Mouse (Mus musculus) lung, embryonic 15.5 days (tissue): ENCODE measurements around the gene Serpina3c. TPM values are rescaled to one million over a fixed set of nuclear protein-coding genes. Genes with fewer than 3 reads are reported as not detected.

Source experiments
- ATAC-seq: fragments of 200-750 bp; cut with Nextera tagmentation; 2 replicates; pipeline ENCODE4 v1.8.0; 2017; ENCODE audit warnings: moderate number of reproducible peaks, borderline replicate concordance; ENCODE audit not compliant: low FRiP score, low TSS enrichment; ENCODE audit errors: extremely low read depth
- H3K27ac ChIP-seq: fragments of 300-500 bp; sonication (generic); 2 replicates; pipeline ENCODE4 v1.5.1; 2015; ENCODE audit warnings: moderate library complexity, mild to moderate bottlenecking, inconsistent platforms
- H3K27me3 ChIP-seq: fragments of 300-500 bp; sonication (generic); 2 replicates; pipeline ENCODE4 v1.6.1; 2015; ENCODE audit warnings: inconsistent platforms
- H3K36me3 ChIP-seq: fragments of 300-500 bp; sonication (generic); 2 replicates; pipeline ENCODE4 v1.6.1; 2015; ENCODE audit warnings: inconsistent platforms
- H3K4me1 ChIP-seq: fragments of 300-500 bp; sonication (generic); 2 replicates; pipeline ENCODE4 v1.6.1; 2015; ENCODE audit warnings: inconsistent platforms
- H3K4me2 ChIP-seq: fragments of 300-500 bp; sonication (generic); 2 replicates; pipeline ENCODE4 v1.6.1; 2015; ENCODE audit warnings: inconsistent platforms, mild to moderate bottlenecking, moderate library complexity
- H3K4me3 ChIP-seq: fragments of 300-500 bp; sonication (generic); 2 replicates; pipeline ENCODE4 v1.5.1; 2015; ENCODE audit warnings: mild to moderate bottlenecking, inconsistent platforms
- H3K9ac ChIP-seq: fragments of 300-500 bp; sonication (generic); 2 replicates; pipeline ENCODE4 v1.6.1; 2015; ENCODE audit warnings: inconsistent platforms
- H3K9me3 ChIP-seq: fragments of 300-500 bp; sonication (generic); 2 replicates; pipeline ENCODE4 v1.6.1; 2016; ENCODE audit warnings: inconsistent platforms
- WGBS: fragments of 180-500 bp; shearing (Covaris S2); methylation state at CpG from one replicate; pipeline ENCODE4 v1.1.7; 2015; 5-methylcytosine and 5-hydroxymethylcytosine counted together
- polyA plus RNA-seq: library from polyadenylated mRNA; unstranded; fragments of >200 nt; fragmentation: Nextera tagmentation; extraction: Ambion mirVana; gene quantifications from 2 replicates; pipeline ENCODE4 v1.2.1, GENCODE M21; 2015

The Serpina3c gene
- polyA plus RNA-seq, result 0.12 TPM in 1 of 2 replicates, not detected in the other

DNA sequence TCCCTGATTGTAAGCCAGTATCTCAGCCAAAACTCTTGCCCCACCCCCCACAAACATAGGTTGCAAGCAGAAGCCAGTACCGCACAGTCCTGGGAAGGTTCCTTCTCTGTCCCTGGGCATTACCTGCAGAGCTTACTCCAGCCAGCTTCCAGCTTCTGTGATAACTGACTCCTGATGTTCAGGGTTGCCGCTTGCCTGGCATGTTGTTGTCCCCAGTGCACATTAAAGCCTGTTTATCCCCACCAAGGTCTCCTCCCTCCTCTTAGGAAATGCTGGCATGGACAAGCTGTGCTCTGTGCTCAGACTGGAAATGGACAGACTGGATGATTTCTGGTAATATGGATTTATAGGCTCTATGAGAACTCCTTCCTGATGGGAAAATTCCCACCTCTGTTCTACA is at the start of gene Serpina3c:
Gene Serpina3c, minus strand, starts transcription at position 215 of the 400 bp plus-strand sequence.
- H3K4me3 ChIP-seq, result no peak within 1 kb of the TSS
- WGBS, result 90% methylated on average over 2 of the region's 2 CpGs
- no peak for ATAC-seq
- no peak within 1 kb of the TSS for H3K4me2 ChIP-seq
- H3K27me3 ChIP-seq, result no peaks in the 10 kb centered on the region
- no peak within 1 kb of the TSS for H3K27ac ChIP-seq
- no peaks in the 10 kb centered on the region for H3K36me3 ChIP-seq
- no peaks in the 10 kb centered on the region for H3K4me1 ChIP-seq
- H3K9ac ChIP-seq, result no peak within 1 kb of the TSS
- no peaks in the 10 kb centered on the region for H3K9me3 ChIP-seq

- H3K4me3 ChIP-seq, result no peak overlapping the region
- H3K9ac ChIP-seq, result no peak overlapping the region
- no peaks in the 10 kb centered on the region for H3K4me1 ChIP-seq
- H3K4me2 ChIP-seq, result no peak overlapping the region
- H3K9me3 ChIP-seq, result no peaks in the 10 kb centered on the region
- ATAC-seq, result no peak
- no peaks in the 10 kb centered on the region for H3K27me3 ChIP-seq
- no peak overlapping the region for H3K27ac ChIP-seq
- no peaks in the 10 kb centered on the region for H3K36me3 ChIP-seq
Observed at GRCm38 (mm10) chr12:104190852-104191251, 37.2 kb upstream of the Serpina3c start.

- WGBS, result 56% methylated on average over 2 of the region's 2 CpGs
- Histone ChIP-seq H3K4me2 (no peak overlapping the region), H3K9me3 (no peaks in the 10 kb centered on the region), H3K27me3 (no peaks in the 10 kb centered on the region), H3K4me1 (no peaks in the 10 kb centered on the region), H3K4me3 (no peak overlapping the region), H3K36me3 (no peaks in the 10 kb centered on the region), H3K27ac (no peak overlapping the region), H3K9ac (no peak overlapping the region)
- no peak for ATAC-seq
Observed at GRCm38 (mm10) chr12:104189246-104189645, 35.6 kb upstream of the Serpina3c start.

DNA sequence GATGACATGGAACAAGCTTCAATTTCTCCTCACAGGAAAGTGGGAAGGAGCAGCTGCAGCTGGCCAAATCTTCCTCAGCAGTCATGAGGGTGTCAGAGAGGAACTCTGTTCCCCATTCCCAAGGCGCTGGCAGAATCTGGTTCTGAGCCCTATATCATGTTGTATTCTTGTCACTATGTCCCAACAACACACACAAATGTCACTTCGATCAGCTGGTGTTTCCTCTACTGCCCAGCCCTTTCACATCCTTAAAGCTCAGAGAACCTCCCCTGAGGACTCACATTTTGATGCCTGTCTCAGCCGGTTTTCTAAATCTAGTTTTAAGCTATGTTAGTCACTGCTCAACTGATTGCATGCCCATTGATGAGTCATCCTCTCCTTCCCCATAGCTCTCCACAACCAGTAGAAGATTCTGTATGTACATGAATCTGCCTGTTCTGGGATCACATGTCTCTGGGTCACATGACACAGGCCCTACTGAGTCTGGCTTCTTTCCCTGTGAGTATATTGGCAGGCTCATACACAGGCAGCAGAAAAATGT is 32.4 kb upstream of the Serpina3c start:
- H3K27ac ChIP-seq, result 0 out of 2 replicates have a peak overlapping the region, but pooled peaks have one; percentile 5
- peak; percentile 76 for ATAC-seq
- H3K4me2 ChIP-seq, result no peak overlapping the region
- H3K27me3 ChIP-seq, result no peaks in the 10 kb centered on the region
- H3K9ac ChIP-seq, result no peak overlapping the region
- 43% methylated on average over 3 of the region's 3 CpGs for WGBS
- H3K9me3 ChIP-seq, result no peaks in the 10 kb centered on the region
- no peaks in the 10 kb centered on the region for H3K4me1 ChIP-seq
- H3K4me3 ChIP-seq, result no peak overlapping the region
- no peaks in the 10 kb centered on the region for H3K36me3 ChIP-seq

GRCm38 (mm10) chr12:104185046-104185445 is 31.4 kb upstream of the Serpina3c start:
- Histone ChIP-seq H3K9ac (no peak overlapping the region), H3K36me3 (no peaks in the 10 kb centered on the region)
- whole genome bisulfite sequencing, result 71% methylated on average over 4 of the region's 4 CpGs

DNA sequence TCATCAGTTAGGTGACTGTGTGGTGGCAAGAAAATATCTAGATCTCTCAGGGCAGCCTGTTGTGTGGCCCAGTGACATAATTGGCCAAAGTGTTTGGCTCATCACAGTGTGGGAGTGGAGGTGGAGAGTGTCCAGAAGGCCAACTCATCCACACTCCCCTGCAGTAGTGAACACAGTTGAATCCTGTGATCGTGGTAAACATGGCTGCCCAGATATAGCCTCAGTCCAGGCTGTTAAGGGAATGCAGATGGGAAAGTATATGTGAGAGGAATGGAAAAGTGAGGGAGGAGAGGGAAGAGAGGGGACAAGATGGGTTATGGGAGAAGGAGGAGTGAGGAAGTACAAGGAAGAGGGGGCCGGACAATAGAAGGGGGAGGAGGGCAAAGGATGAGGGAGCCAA is 25.3 kb upstream of the Serpina3c start:
- Histone ChIP-seq H3K4me2 (no peak overlapping the region), H3K27me3 (no peaks in the 10 kb centered on the region), H3K4me3 (no peak overlapping the region), H3K36me3 (no peaks in the 10 kb centered on the region), H3K4me1 (no peaks in the 10 kb centered on the region), H3K9me3 (no peaks in the 10 kb centered on the region), H3K27ac (no peak overlapping the region), H3K9ac (no peak overlapping the region)
- WGBS, result 68% methylated on average over 2 of the region's 2 CpGs
- peak; percentile 11; the same call in 1 of the 2 replicates for ATAC-seq

More at GRCm38 (mm10) chr12:104185046-104185445, 31.4 kb upstream of the Serpina3c start:
- Histone ChIP-seq H3K27ac (no peak overlapping the region), H3K9me3 (no peaks in the 10 kb centered on the region), H3K4me1 (no peaks in the 10 kb centered on the region), H3K27me3 (no peaks in the 10 kb centered on the region), H3K4me2 (no peak overlapping the region), H3K4me3 (no peak overlapping the region)
- no peak for ATAC-seq

- H3K4me2 ChIP-seq, result no peak overlapping the region
- H3K9ac ChIP-seq, result no peak overlapping the region
- H3K36me3 ChIP-seq, result no peaks in the 10 kb centered on the region
- no peaks in the 10 kb centered on the region for H3K4me1 ChIP-seq
- H3K4me3 ChIP-seq, result no peak overlapping the region
- H3K9me3 ChIP-seq, result no peaks in the 10 kb centered on the region
- H3K27me3 ChIP-seq, result no peaks in the 10 kb centered on the region
- no peak overlapping the region for H3K27ac ChIP-seq
- ATAC-seq, result no peak
Observed at GRCm38 (mm10) chr12:104178577-104178976, 24.9 kb upstream of the Serpina3c start.

DNA sequence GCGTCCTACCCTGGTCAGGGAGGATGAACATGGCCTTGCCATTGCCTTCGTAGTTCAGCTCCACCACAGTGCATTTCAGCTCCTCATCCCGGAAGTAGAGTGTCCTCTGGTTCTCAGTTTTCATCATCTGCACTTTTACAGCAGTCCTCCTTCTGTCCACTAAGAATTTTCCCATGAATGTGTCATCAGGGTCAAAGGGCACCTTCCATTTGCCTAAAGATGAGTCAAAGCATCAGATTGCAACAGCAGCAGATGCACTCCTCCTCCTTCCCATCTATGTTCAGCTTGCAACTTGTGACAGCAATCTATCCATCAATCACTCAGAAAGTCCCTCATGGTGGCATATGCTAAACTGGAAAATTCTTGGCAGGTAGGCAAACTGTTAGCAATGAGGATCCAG is 22.0 kb upstream of the Serpina3c start:
- Histone ChIP-seq H3K4me3 (no peak overlapping the region), H3K36me3 (no peaks in the 10 kb centered on the region), H3K9ac (no peak overlapping the region), H3K4me1 (no peaks in the 10 kb centered on the region), H3K27me3 (no peaks in the 10 kb centered on the region), H3K4me2 (no peak overlapping the region), H3K9me3 (no peaks in the 10 kb centered on the region), H3K27ac (no peak overlapping the region)
- ATAC-seq, result no peak
- 77% methylated on average over 3 of the region's 3 CpGs for WGBS

DNA sequence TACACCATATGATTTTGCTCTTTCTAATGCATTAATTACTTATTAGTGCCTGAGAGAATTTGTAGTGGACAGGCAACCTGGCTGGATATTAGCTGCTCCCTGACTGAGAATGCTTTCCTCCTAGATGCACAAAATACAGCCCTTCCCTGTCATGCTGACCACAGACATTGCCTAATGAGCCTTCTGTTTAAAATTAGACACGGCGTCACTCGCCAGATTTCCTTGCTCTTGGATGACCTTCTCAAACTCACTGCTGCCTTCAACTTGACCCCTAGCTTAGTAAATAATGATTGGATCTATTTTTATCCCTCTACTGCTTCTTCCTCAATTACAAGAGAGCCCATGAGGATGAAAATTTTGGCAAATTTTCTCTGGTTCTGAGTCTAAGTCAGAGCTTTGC is 21.1 kb upstream of the Serpina3c start:
- Histone ChIP-seq H3K4me1 (no peaks in the 10 kb centered on the region), H3K4me2 (no peak overlapping the region), H3K4me3 (no peak overlapping the region), H3K27me3 (no peaks in the 10 kb centered on the region), H3K9ac (no peak overlapping the region), H3K27ac (no peak overlapping the region), H3K9me3 (no peaks in the 10 kb centered on the region), H3K36me3 (no peaks in the 10 kb centered on the region)
- WGBS, result 36% methylated on average over 3 of the region's 3 CpGs
- no peak for ATAC-seq

GRCm38 (mm10) chr12:104153041-104153645 is 527 bp downstream of the Serpina3c start:
- H3K4me2 ChIP-seq, result no peak overlapping the region
- ATAC-seq, result no peak
- no peaks in the 10 kb centered on the region for H3K4me1 ChIP-seq
- H3K9me3 ChIP-seq, result no peaks in the 10 kb centered on the region
- no peaks in the 10 kb centered on the region for H3K36me3 ChIP-seq
- H3K27me3 ChIP-seq, result no peaks in the 10 kb centered on the region
- H3K9ac ChIP-seq, result no peak overlapping the region
- WGBS, result 55% methylated on average over 3 of the region's 3 CpGs
- no peak overlapping the region for H3K27ac ChIP-seq
- no peak overlapping the region for H3K4me3 ChIP-seq

GRCm38 (mm10) chr12:104151989-104152388 is 1.7 kb downstream of the Serpina3c start:
- Histone ChIP-seq H3K4me3 (no peak overlapping the region), H3K27ac (no peak overlapping the region), H3K9me3 (no peaks in the 10 kb centered on the region), H3K36me3 (no peaks in the 10 kb centered on the region), H3K27me3 (no peaks in the 10 kb centered on the region), H3K4me2 (no peak overlapping the region), H3K4me1 (no peaks in the 10 kb centered on the region), H3K9ac (no peak overlapping the region)
- ATAC-seq, result no peak
- 66% methylated on average over 2 of the region's 2 CpGs for WGBS

DNA sequence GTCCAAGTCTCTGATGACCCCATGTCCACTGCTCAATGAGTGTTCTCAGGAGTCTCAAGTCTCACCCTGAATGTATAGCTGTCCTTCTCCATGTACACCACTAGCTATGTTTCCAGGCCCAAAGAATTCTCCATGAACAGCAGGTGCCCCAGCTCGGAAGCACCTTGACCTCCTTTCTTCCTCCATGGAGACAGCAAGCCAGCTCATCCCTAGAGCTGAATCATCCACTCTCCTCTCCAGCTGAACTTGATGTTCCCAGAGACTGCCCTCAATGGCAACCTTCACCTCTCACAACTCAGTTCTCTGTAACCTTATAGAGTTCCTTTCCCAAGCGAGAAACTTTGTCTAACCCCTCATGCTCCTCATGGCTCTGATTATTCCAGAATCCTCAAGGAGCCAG is 8.1 kb downstream of the Serpina3c start:
- Histone ChIP-seq H3K27ac (no peak overlapping the region), H3K9me3 (no peaks in the 10 kb centered on the region), H3K4me3 (no peak overlapping the region), H3K27me3 (no peaks in the 10 kb centered on the region), H3K9ac (no peak overlapping the region), H3K4me2 (no peak overlapping the region), H3K4me1 (no peaks in the 10 kb centered on the region), H3K36me3 (no peaks in the 10 kb centered on the region)
- no peak for ATAC-seq
- WGBS, result 82% methylated on average over 2 of the region's 2 CpGs
